ENCODE assay signal across 13 mouse cellular contexts in the genomic region with DNA sequence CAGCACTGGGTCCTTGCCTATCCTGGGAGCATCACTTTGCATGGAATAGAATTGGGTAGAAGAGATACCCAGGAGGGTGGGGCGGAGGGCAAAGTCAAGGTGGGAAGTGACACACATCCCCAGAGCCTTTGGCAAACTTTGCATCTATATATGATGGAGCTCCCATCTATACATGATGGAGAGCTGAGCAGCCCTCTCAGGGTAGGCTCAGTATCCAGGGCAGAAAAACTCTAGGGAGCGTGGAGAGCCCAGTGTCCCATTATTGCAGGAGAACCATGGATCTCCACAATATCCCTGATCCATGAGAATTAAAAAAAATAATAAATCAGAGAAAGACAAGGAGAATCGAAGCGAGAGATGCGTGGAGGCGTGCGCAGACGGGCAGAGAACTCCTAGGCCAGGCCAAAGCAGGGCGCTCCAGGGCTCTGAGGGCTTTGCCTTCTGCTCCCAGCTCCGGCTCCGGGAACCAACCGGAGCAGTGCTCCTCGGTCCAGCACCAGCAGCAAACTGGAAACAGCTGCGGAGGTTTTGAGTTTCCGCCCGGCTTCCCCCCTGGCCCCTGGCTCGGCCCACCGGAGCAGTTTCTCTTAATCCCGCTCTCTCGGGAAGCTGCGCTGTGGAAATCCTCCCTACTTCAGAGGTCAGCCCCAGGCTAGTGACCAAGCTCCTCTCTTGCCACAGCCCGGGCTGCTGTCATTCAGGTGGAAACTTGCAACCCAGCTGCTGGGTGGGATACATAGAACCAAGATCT. TPM values are rescaled to one million over a fixed set of nuclear protein-coding genes. Genes with fewer than 3 reads are reported as not detected.
A peak's percentile ranks its signal among the peaks of the same experiment; 100 is the strongest.
DNase-seq lines count a peak whose midpoint lies in the region; ATAC-seq lines count a peak whose summit lies in the region.
"Had no signal": no experiment of that assay in that cellular context is flagged by ENCODE, and none has a peak within 500 bp of the region (broad histone marks: within the 10 kb centered on the region; RNA-seq: fewer than 3 reads in every experiment).

No protein-coding gene starts in this region.

- H3K36me3 ChIP-seq in hindbrain, embryonic 10.5 days: no peaks in the 10 kb centered on the region
- H3K36me3 ChIP-seq in hindbrain, embryonic 13.5 days: no peaks in the 10 kb centered on the region
- no peaks in the 10 kb centered on the region for H3K36me3 ChIP-seq in neural tube, embryonic 15.5 days
- H3K36me3 ChIP-seq: heart, embryonic 15.5 days had no signal

- H3K27me3 ChIP-seq in hindbrain, embryonic 10.5 days (ENCODE audit: insufficient read depth, poor library complexity, severe bottlenecking): peaks cover 6% of the 10 kb centered on the region
- H3K27me3 ChIP-seq in hindbrain, embryonic 13.5 days: 0 out of 2 replicates have a peak, but pooled peaks cover 2% of the 10 kb centered on the region
- no peaks in the 10 kb centered on the region for H3K27me3 ChIP-seq in neural tube, embryonic 15.5 days (replicated peaks)
- H3K27me3 ChIP-seq: heart, embryonic 15.5 days had no signal

- peak; percentile 64 for DNase-seq in hindbrain, embryonic 10.5 days (ENCODE audit: low spot score)
- peak; percentile 52 for DNase-seq in neural tube, embryonic 10.5 days (ENCODE audit: extremely low spot score, low spot score)
- DNase-seq in kidney, postnatal 4 days: peak; percentile 55 to 67
- no peak for DNase-seq in thymus, postnatal 4 days
- DNase-seq: cerebellum, adult 8-10 months; gastrocnemius, postnatal 36 days; lung, postnatal 36 days had no signal

- no peaks in the 10 kb centered on the region for H3K9me3 ChIP-seq in hindbrain, embryonic 10.5 days
- H3K9me3 ChIP-seq in hindbrain, embryonic 13.5 days: no peaks in the 10 kb centered on the region
- no peaks in the 10 kb centered on the region for H3K9me3 ChIP-seq in neural tube, embryonic 15.5 days (replicated peaks)
- H3K9me3 ChIP-seq: heart, embryonic 15.5 days had no signal

- H3K4me2 ChIP-seq in hindbrain, embryonic 13.5 days: no peak overlapping the region
- no peak overlapping the region for H3K4me2 ChIP-seq in neural tube, embryonic 15.5 days
- H3K4me2 ChIP-seq: heart, embryonic 15.5 days had no signal

- H3K4me3 ChIP-seq in hindbrain, embryonic 10.5 days: no peak overlapping the region
- no peak overlapping the region for H3K4me3 ChIP-seq in hindbrain, embryonic 13.5 days
- H3K4me3 ChIP-seq in neural tube, embryonic 15.5 days (replicated peaks): no peak overlapping the region
- H3K4me3 ChIP-seq: heart, embryonic 15.5 days had no signal

- 56% methylated on average over 22 of the region's 22 CpGs for WGBS in hindbrain, embryonic 10.5 days
- 72% methylated on average over 22 of the region's 22 CpGs for WGBS in hindbrain, embryonic 13.5 days
- 78% methylated on average over 22 of the region's 22 CpGs for WGBS in neural tube, embryonic 15.5 days

- no peak for ATAC-seq in hindbrain, embryonic 13.5 days (ENCODE audit: low FRiP score)
- ATAC-seq in neural tube, embryonic 15.5 days (ENCODE audit: low FRiP score): no peak
- ATAC-seq in megakaryocyte, adult 5-6 weeks (ENCODE audit: poor library complexity, severe bottlenecking): no peak

- no peak overlapping the region; the same call in 1 of the 2 replicates for H3K27ac ChIP-seq in hindbrain, embryonic 10.5 days
- no peak overlapping the region for H3K27ac ChIP-seq in hindbrain, embryonic 13.5 days
- no peak overlapping the region for H3K27ac ChIP-seq in neural tube, embryonic 15.5 days (replicated peaks)
- H3K27ac ChIP-seq: heart, embryonic 15.5 days had no signal

- H3K4me1 ChIP-seq in hindbrain, embryonic 10.5 days (replicated peaks): peaks cover 21% of the 10 kb centered on the region
- no peaks in the 10 kb centered on the region for H3K4me1 ChIP-seq in hindbrain, embryonic 13.5 days (replicated peaks)
- no peaks in the 10 kb centered on the region for H3K4me1 ChIP-seq in neural tube, embryonic 15.5 days
- H3K4me1 ChIP-seq: heart, embryonic 15.5 days had no signal

- H3K9ac ChIP-seq in hindbrain, embryonic 13.5 days: no peak overlapping the region
- H3K9ac ChIP-seq in neural tube, embryonic 15.5 days (replicated peaks): no peak overlapping the region
- H3K9ac ChIP-seq: heart, embryonic 15.5 days had no signal

RNA-seq across cellular contexts. Expression of gene Gm12830, which starts 54.7 kb away (rescaled TPM):
- not detected in 2 replicates for polyA plus RNA-seq in hindbrain, embryonic 10.5 days (2016; fragmentation: Nextera tagmentation; extraction: Ambion mirVana)
- not detected in 2 replicates for polyA plus RNA-seq in hindbrain, embryonic 13.5 days (2015; fragmentation: Nextera tagmentation; extraction: Ambion mirVana)
- not detected in 2 replicates for polyA plus RNA-seq in neural tube, embryonic 15.5 days (2015; fragmentation: Nextera tagmentation; extraction: Ambion mirVana)
- not detected in 2 replicates for total RNA-seq in megakaryocyte, adult 5-6 weeks (2015)
- not detected in 2 replicates for total RNA-seq in megakaryocyte, adult 5-6 weeks (2017)
- total RNA-seq: gastrocnemius, postnatal 36 days; liver, adult 2 months had no signal
- polyA plus RNA-seq: heart, embryonic 15.5 days; liver, adult 2 months; thymus, postnatal 0 days had no signal
